Mouse (Mus musculus): ENCODE data around the gene Tk2.

DNA sequence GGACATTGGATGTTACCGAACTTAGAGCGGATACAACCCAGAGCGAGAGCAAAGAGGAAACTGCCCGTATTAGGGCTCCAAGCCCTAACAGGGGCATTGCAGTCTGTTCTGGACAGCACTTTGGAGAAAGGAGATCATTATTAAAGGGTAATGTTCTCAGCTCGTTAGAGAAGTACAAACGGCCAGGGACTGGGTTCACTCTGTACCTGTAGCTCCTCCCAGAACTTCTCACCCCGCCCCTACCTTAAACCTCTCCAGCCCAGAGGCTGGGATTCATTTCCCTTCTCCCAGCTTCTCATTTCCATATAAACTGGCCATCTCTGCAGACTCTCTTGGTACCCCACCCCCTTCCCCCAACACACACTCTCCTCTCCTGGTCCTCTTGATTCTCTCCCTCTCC, 3.1 kb upstream of the Tk2 start:
- TF ChIP-seq CTCF (IDR thresholded peaks at IDR 0.05; ENCODE audit: low read depth), result no peak
- no peak for TF ChIP-seq EP300 (IDR thresholded peaks at IDR 0.05; ENCODE audit: low read depth)
